Mouse (Mus musculus): ENCODE measurements around the gene Plekhj1.
A peak's percentile ranks its signal among the peaks of the same experiment; 100 is the strongest.
"Not testable (repeated sequence)": the region's sequence is repeated elsewhere in the genome, so short reads cannot be mapped to it uniquely, and the experiment has no call there.

The Plekhj1 gene

GRCm38 (mm10) chr10:80798150-80799006, at the start of gene Plekhj1, which contains the start of gene Sf3a2:
Gene Plekhj1, minus strand, starts transcription at chr10:80798626.
Gene Sf3a2, plus strand, starts transcription at chr10:80798198.
- DNase-seq = peak; percentile 95 to 97

- DNase-seq = no peak
Measured at GRCm38 (mm10) chr10:80845732-80846131, 47.3 kb upstream of the Plekhj1 start.

- DNase-seq = no peak
Measured at GRCm38 (mm10) chr10:80845055-80845693, 46.7 kb upstream of the Plekhj1 start.

- DNase-seq = no peak
Measured at GRCm38 (mm10) chr10:80843931-80844547, 45.6 kb upstream of the Plekhj1 start, which contains the start of gene Lingo3. Gene Lingo3, minus strand, starts transcription at chr10:80844039.

GRCm38 (mm10) chr10:80843087-80843930, 44.9 kb upstream of the Plekhj1 start:
- no peak for DNase-seq

- no peak for DNase-seq
Measured at GRCm38 (mm10) chr10:80842334-80842733, 43.9 kb upstream of the Plekhj1 start.

GRCm38 (mm10) chr10:80841685-80842084, 43.3 kb upstream of the Plekhj1 start:
- DNase-seq = no peak

GRCm38 (mm10) chr10:80839848-80840247, 41.4 kb upstream of the Plekhj1 start:
- no peak for DNase-seq

- no peak for DNase-seq
Measured at GRCm38 (mm10) chr10:80838346-80838912, 40.0 kb upstream of the Plekhj1 start.

GRCm38 (mm10) chr10:80837827-80838226, 39.4 kb upstream of the Plekhj1 start:
- no peak for DNase-seq

- DNase-seq = no peak
Measured at GRCm38 (mm10) chr10:80836949-80837379, 38.5 kb upstream of the Plekhj1 start.

- no peak for DNase-seq
Measured at GRCm38 (mm10) chr10:80835617-80836016, 37.2 kb upstream of the Plekhj1 start.

GRCm38 (mm10) chr10:80832818-80833217, 34.4 kb upstream of the Plekhj1 start:
- DNase-seq = no peak

GRCm38 (mm10) chr10:80831136-80831535, 32.7 kb upstream of the Plekhj1 start:
- DNase-seq = peak; percentile 57 to 72

GRCm38 (mm10) chr10:80829359-80830278, 31.2 kb upstream of the Plekhj1 start:
- DNase-seq = no peak

- DNase-seq = not testable (repeated sequence)
Measured at GRCm38 (mm10) chr10:80828587-80828986, 30.2 kb upstream of the Plekhj1 start.

- no peak for DNase-seq
Measured at GRCm38 (mm10) chr10:80827870-80828420, 29.5 kb upstream of the Plekhj1 start.

- no peak for DNase-seq
Measured at GRCm38 (mm10) chr10:80827063-80827869, 28.8 kb upstream of the Plekhj1 start.

Measured in thymus, postnatal 36 days (tissue).